Mouse (Mus musculus) brain, embryonic 14.5 days (tissue): ENCODE measurements around the gene 2010111I01Rik.

Experiments used
- CTCF ChIP-seq: fragments of 200-500 bp; IDR thresholded peaks from 2 replicates; pipeline ENCODE4 v1.5.1; 2012; ENCODE audit warnings: inconsistent platforms, mild to moderate bottlenecking, moderate library complexity, borderline replicate concordance; ENCODE audit not compliant: insufficient read depth, insufficient read length; ENCODE audit errors: extremely low read depth
- POLR2A ChIP-seq: fragments of 200-500 bp; IDR thresholded peaks from 2 replicates; pipeline ENCODE4 v1.6.1; 2012; ENCODE audit warnings: mild to moderate bottlenecking, inconsistent platforms, borderline replicate concordance; ENCODE audit not compliant: poor library complexity, insufficient read depth, insufficient read length, severe bottlenecking; ENCODE audit errors: extremely low read depth

GRCm38 (mm10) chr13:63253886-63254636 is 289.4 kb downstream of the 2010111I01Rik start:
- TF ChIP-seq POLR2A, result no peak
- TF ChIP-seq CTCF, result no peak
